Mouse (Mus musculus) limb, embryonic 13.5 days (tissue): ENCODE measurements around the gene Ddi2. TPM values are rescaled to one million over a fixed set of nuclear protein-coding genes. Genes with fewer than 3 reads are reported as not detected.

Experiments
- ATAC-seq: fragments of 200-750 bp; cut with Nextera tagmentation; 2 replicates; pipeline ENCODE4 v1.8.0; 2017; ENCODE audit warnings: low read depth, moderate number of reproducible peaks, moderate TSS enrichment; ENCODE audit not compliant: low FRiP score
- H3K27ac ChIP-seq: fragments of 300-500 bp; sonication (generic); 2 replicates; pipeline ENCODE4 v1.5.1; 2015; ENCODE audit warnings: inconsistent platforms, mild to moderate bottlenecking, moderate library complexity
- H3K27me3 ChIP-seq: fragments of 300-500 bp; sonication (generic); 2 replicates; pipeline ENCODE4 v1.6.1; 2015; ENCODE audit warnings: mild to moderate bottlenecking, inconsistent platforms
- H3K36me3 ChIP-seq: fragments of 300-500 bp; sonication (generic); 2 replicates; pipeline ENCODE4 v1.6.1; 2015; ENCODE audit warnings: inconsistent platforms, mild to moderate bottlenecking, moderate library complexity
- H3K4me1 ChIP-seq: fragments of 300-500 bp; sonication (generic); 2 replicates; pipeline ENCODE4 v1.6.1; 2015; ENCODE audit warnings: inconsistent platforms
- H3K4me2 ChIP-seq: fragments of 300-500 bp; sonication (generic); replicated peaks from 2 replicates; pipeline ENCODE4 v1.6.1; 2015; ENCODE audit warnings: inconsistent platforms, mild to moderate bottlenecking, moderate library complexity
- H3K4me3 ChIP-seq: fragments of 300-500 bp; sonication (generic); 2 replicates; pipeline ENCODE4 v1.5.1; 2015; ENCODE audit warnings: moderate library complexity, mild to moderate bottlenecking, inconsistent platforms
- H3K9ac ChIP-seq: fragments of 300-500 bp; sonication (generic); 2 replicates; pipeline ENCODE4 v1.6.1; 2015; ENCODE audit warnings: mild to moderate bottlenecking, inconsistent platforms
- H3K9me3 ChIP-seq: fragments of 300-500 bp; sonication (generic); 2 replicates; pipeline ENCODE4 v1.6.1; 2016; ENCODE audit warnings: inconsistent platforms
- WGBS: fragments of 180-500 bp; shearing (Covaris S2); methylation state at CpG from one replicate; pipeline ENCODE4 v1.1.7; 2015; 5-methylcytosine and 5-hydroxymethylcytosine counted together
- polyA plus RNA-seq: library from polyadenylated mRNA; unstranded; fragments of >200 nt; fragmentation: Nextera tagmentation; extraction: Ambion mirVana; gene quantifications from 2 replicates; pipeline ENCODE4 v1.2.1, GENCODE M21; 2015

Ddi2 gene
- polyA plus RNA-seq, 1 experiment from 2014 or later: 23.4 TPM

GRCm38 (mm10) chr4:141717633-141718032 lies 5.6 kb downstream of the Ddi2 start:
- Histone ChIP-seq H3K9ac (no peak overlapping the region), H3K36me3 (peaks cover 31% of the 10 kb centered on the region), H3K27me3 (no peaks in the 10 kb centered on the region), H3K4me2 (no peak overlapping the region), H3K27ac (no peak overlapping the region), H3K9me3 (no peaks in the 10 kb centered on the region), H3K4me3 (no peak overlapping the region), H3K4me1 (peaks cover 39% of the 10 kb centered on the region)
- WGBS: 83% methylated on average over 4 of the region's 4 CpGs
- no peak for ATAC-seq

- peak; percentile 61; the same call in 1 of the 2 replicates for ATAC-seq
- WGBS: 28% methylated on average over 2 of the region's 2 CpGs
- H3K27me3 ChIP-seq: no peaks in the 10 kb centered on the region
- H3K4me2 ChIP-seq: no peak overlapping the region
- H3K36me3 ChIP-seq: peaks cover 49% of the 10 kb centered on the region
- peaks cover 22% of the 10 kb centered on the region for H3K4me1 ChIP-seq
- H3K4me3 ChIP-seq: no peak overlapping the region
- H3K27ac ChIP-seq: no peak overlapping the region; the same call in 1 of the 2 replicates
- 0 out of 2 replicates have a peak overlapping the region, but pooled peaks have one; percentile 31 for H3K9ac ChIP-seq
- H3K9me3 ChIP-seq: no peaks in the 10 kb centered on the region
Observed at GRCm38 (mm10) chr4:141715027-141715426, 8.2 kb downstream of the Ddi2 start.

- WGBS: 46% methylated on average over 5 of the region's 5 CpGs
- no peak overlapping the region for H3K9ac ChIP-seq
- ATAC-seq: no peak
- no peak overlapping the region for H3K4me2 ChIP-seq
- no peak overlapping the region; the same call in 1 of the 2 replicates for H3K27ac ChIP-seq
- H3K4me1 ChIP-seq: peaks cover 22% of the 10 kb centered on the region
- peaks cover 59% of the 10 kb centered on the region for H3K36me3 ChIP-seq
- H3K9me3 ChIP-seq: no peaks in the 10 kb centered on the region
- no peak overlapping the region for H3K4me3 ChIP-seq
- no peaks in the 10 kb centered on the region for H3K27me3 ChIP-seq
Observed at GRCm38 (mm10) chr4:141713598-141714142, 9.5 kb downstream of the Ddi2 start.

GRCm38 (mm10) chr4:141711250-141711649 lies 12.0 kb downstream of the Ddi2 start:
- no peak overlapping the region for H3K27ac ChIP-seq
- H3K4me1 ChIP-seq: peaks cover 22% of the 10 kb centered on the region
- H3K9ac ChIP-seq: no peak overlapping the region
- ATAC-seq: no peak
- 83% methylated on average over 1 of the region's 1 CpGs for WGBS
- H3K4me3 ChIP-seq: no peak overlapping the region
- peaks cover 74% of the 10 kb centered on the region for H3K36me3 ChIP-seq
- H3K27me3 ChIP-seq: no peaks in the 10 kb centered on the region
- H3K4me2 ChIP-seq: no peak overlapping the region
- H3K9me3 ChIP-seq: no peaks in the 10 kb centered on the region

GRCm38 (mm10) chr4:141708971-141709370 lies 14.2 kb downstream of the Ddi2 start:
- Histone ChIP-seq H3K27me3 (no peaks in the 10 kb centered on the region), H3K27ac (no peak overlapping the region), H3K9me3 (no peaks in the 10 kb centered on the region), H3K4me3 (no peak overlapping the region), H3K36me3 (peaks cover 95% of the 10 kb centered on the region), H3K9ac (no peak overlapping the region), H3K4me1 (peaks cover 7% of the 10 kb centered on the region), H3K4me2 (no peak overlapping the region)
- 94% methylated on average over 2 of the region's 2 CpGs for WGBS
- no peak for ATAC-seq

GRCm38 (mm10) chr4:141708005-141708404 lies 15.2 kb downstream of the Ddi2 start:
- Histone ChIP-seq H3K9me3 (no peaks in the 10 kb centered on the region), H3K36me3 (peaks cover 99% of the 10 kb centered on the region), H3K4me3 (no peak overlapping the region), H3K9ac (no peak overlapping the region), H3K4me1 (no peaks in the 10 kb centered on the region), H3K27ac (no peak overlapping the region), H3K27me3 (no peaks in the 10 kb centered on the region), H3K4me2 (no peak overlapping the region)
- ATAC-seq: no peak
- 94% methylated on average over 7 of the region's 7 CpGs for WGBS

- H3K4me1 ChIP-seq: no peaks in the 10 kb centered on the region
- WGBS: 83% methylated on average over 4 of the region's 4 CpGs
Observed at GRCm38 (mm10) chr4:141705331-141705730, 17.9 kb downstream of the Ddi2 start.

GRCm38 (mm10) chr4:141704625-141705024 lies 18.6 kb downstream of the Ddi2 start:
- no peaks in the 10 kb centered on the region for H3K4me1 ChIP-seq
- no peak overlapping the region for H3K4me2 ChIP-seq
- no peaks in the 10 kb centered on the region for H3K27me3 ChIP-seq
- no peak overlapping the region for H3K4me3 ChIP-seq
- no peak for ATAC-seq
- no peak overlapping the region for H3K9ac ChIP-seq
- peaks cover 99% of the 10 kb centered on the region for H3K36me3 ChIP-seq
- 91% methylated on average over 2 of the region's 2 CpGs for WGBS
- H3K27ac ChIP-seq: no peak overlapping the region
- H3K9me3 ChIP-seq: no peaks in the 10 kb centered on the region

More at GRCm38 (mm10) chr4:141705331-141705730, 17.9 kb downstream of the Ddi2 start:
- Histone ChIP-seq H3K4me2 (no peak overlapping the region), H3K27ac (no peak overlapping the region; the same call in 1 of the 2 replicates), H3K27me3 (no peaks in the 10 kb centered on the region), H3K9ac (no peak overlapping the region), H3K36me3 (peaks cover 99% of the 10 kb centered on the region), H3K9me3 (no peaks in the 10 kb centered on the region), H3K4me3 (no peak overlapping the region)
- ATAC-seq: no peak

GRCm38 (mm10) chr4:141694719-141695118 lies 28.5 kb downstream of the Ddi2 start:
- H3K27me3 ChIP-seq: no peaks in the 10 kb centered on the region
- no peak overlapping the region for H3K4me3 ChIP-seq
- no peak overlapping the region for H3K4me2 ChIP-seq
- no peak overlapping the region for H3K27ac ChIP-seq
- no peak for ATAC-seq
- 93% methylated on average over 8 of the region's 8 CpGs for WGBS
- peaks cover 97% of the 10 kb centered on the region for H3K36me3 ChIP-seq
- no peak overlapping the region for H3K9ac ChIP-seq
- H3K9me3 ChIP-seq: no peaks in the 10 kb centered on the region
- no peaks in the 10 kb centered on the region for H3K4me1 ChIP-seq

- Histone ChIP-seq H3K4me3 (no peak overlapping the region), H3K4me1 (no peaks in the 10 kb centered on the region), H3K27ac (no peak overlapping the region), H3K9me3 (no peaks in the 10 kb centered on the region), H3K27me3 (no peaks in the 10 kb centered on the region), H3K36me3 (peaks cover 85% of the 10 kb centered on the region), H3K4me2 (no peak overlapping the region), H3K9ac (no peak overlapping the region)
- no peak for ATAC-seq
- WGBS: 90% methylated on average over 8 of the region's 8 CpGs
Observed at GRCm38 (mm10) chr4:141688505-141688904, 34.7 kb downstream of the Ddi2 start.

GRCm38 (mm10) chr4:141686525-141686924 lies 36.7 kb downstream of the Ddi2 start:
- peaks cover 5% of the 10 kb centered on the region for H3K4me1 ChIP-seq
- peaks cover 77% of the 10 kb centered on the region for H3K36me3 ChIP-seq
- no peak overlapping the region for H3K27ac ChIP-seq
- no peak overlapping the region for H3K9ac ChIP-seq
- H3K27me3 ChIP-seq: no peaks in the 10 kb centered on the region
- H3K9me3 ChIP-seq: no peaks in the 10 kb centered on the region
- ATAC-seq: no peak
- 72% methylated on average over 8 of the region's 8 CpGs for WGBS
- H3K4me2 ChIP-seq: no peak overlapping the region
- H3K4me3 ChIP-seq: no peak overlapping the region

GRCm38 (mm10) chr4:141686093-141686492 lies 37.1 kb downstream of the Ddi2 start:
- Histone ChIP-seq H3K4me1 (peaks cover 7% of the 10 kb centered on the region), H3K4me2 (no peak overlapping the region), H3K27me3 (no peaks in the 10 kb centered on the region), H3K27ac (no peak overlapping the region), H3K36me3 (peaks cover 72% of the 10 kb centered on the region), H3K9ac (no peak overlapping the region), H3K9me3 (no peaks in the 10 kb centered on the region), H3K4me3 (no peak overlapping the region)
- no peak for ATAC-seq
- WGBS: 86% methylated on average over 3 of the region's 3 CpGs

GRCm38 (mm10) chr4:141685499-141685898 lies 37.7 kb downstream of the Ddi2 start, which contains the start of gene Rsc1a1:
Gene Rsc1a1 (minus strand): TSS chr4:141685599.
- no peak within 1 kb of the TSS for H3K4me2 ChIP-seq
- ATAC-seq: no peak
- no peak within 1 kb of the TSS for H3K9ac ChIP-seq
- H3K27ac ChIP-seq: no peak within 1 kb of the TSS
- peaks cover 13% of the 10 kb centered on the region for H3K4me1 ChIP-seq
- peaks cover 69% of the 10 kb centered on the region for H3K36me3 ChIP-seq
- no peaks in the 10 kb centered on the region for H3K27me3 ChIP-seq
- no peaks in the 10 kb centered on the region for H3K9me3 ChIP-seq
- no peak within 1 kb of the TSS for H3K4me3 ChIP-seq
- 94% methylated on average over 6 of the region's 6 CpGs for WGBS
